15 mouse cellular contexts compared by ENCODE assay signal in the genomic region with DNA sequence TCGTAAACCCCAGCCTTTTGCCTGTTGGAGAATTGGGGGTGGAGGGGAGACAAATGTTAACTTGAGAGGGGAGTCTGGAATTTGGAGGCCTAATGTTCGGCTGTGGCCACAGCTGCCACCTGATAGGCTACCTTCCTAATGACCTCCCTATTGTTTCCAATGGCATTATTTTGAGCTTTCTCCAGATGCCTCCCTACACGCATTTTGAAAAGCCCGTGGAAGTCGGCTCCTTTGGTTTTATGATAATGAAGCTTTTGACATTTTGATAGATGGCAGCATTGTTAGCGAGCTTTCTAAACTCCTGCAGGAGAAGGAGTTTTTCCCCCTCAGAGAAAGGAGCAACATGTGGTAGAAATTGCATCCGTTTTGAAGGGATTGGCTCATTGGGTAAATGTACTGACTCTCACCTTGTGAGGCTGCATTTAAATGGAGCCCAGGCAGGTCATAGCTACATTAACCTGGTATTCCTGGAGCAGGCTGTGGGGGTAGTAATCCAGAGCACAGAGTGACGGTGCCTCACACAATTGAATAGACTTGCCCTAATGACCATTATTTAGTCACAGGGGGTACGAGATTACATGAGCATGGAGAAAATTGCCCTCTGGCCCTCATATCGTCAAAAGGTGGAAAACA.
DNase-seq lines count a peak whose midpoint lies in the region; ATAC-seq and TF ChIP-seq lines count a peak whose summit lies in the region.
"Had no signal": no experiment of that assay in that cellular context is flagged by ENCODE, and none has a peak within 500 bp of the region (broad histone marks: within the 10 kb centered on the region; RNA-seq: fewer than 3 reads in every experiment).

No protein-coding gene starts in this region.

- H3K9me3 ChIP-seq in midbrain, postnatal 0 days (ENCODE audit: low read length) = no peaks in the 10 kb centered on the region
- no peaks in the 10 kb centered on the region for H3K9me3 ChIP-seq in midbrain, embryonic 15.5 days
- H3K9me3 ChIP-seq in forebrain, embryonic 14.5 days (replicated peaks; ENCODE audit: control insufficient read depth, low read length) = no peaks in the 10 kb centered on the region
- H3K9me3 ChIP-seq: embryonic facial prominence, embryonic 10.5 days; neural tube, embryonic 13.5 days had no signal

- TF ChIP-seq CTCF in midbrain, postnatal 0 days (IDR thresholded peaks at IDR 0.05) = no peak
- TF ChIP-seq CTCF in kidney, adult 2 months (conservative IDR thresholded peaks at IDR 0.05; ENCODE audit: insufficient read depth, insufficient read length, low read depth, low read length) = no peak

- H3K27me3 ChIP-seq in midbrain, postnatal 0 days (ENCODE audit: insufficient read depth, low read length) = no peaks in the 10 kb centered on the region
- H3K27me3 ChIP-seq in midbrain, embryonic 15.5 days (replicated peaks) = no peaks in the 10 kb centered on the region
- no peaks in the 10 kb centered on the region for H3K27me3 ChIP-seq in forebrain, embryonic 14.5 days (replicated peaks; ENCODE audit: control insufficient read depth, insufficient read depth, low read length)
- no peaks in the 10 kb centered on the region for H3K27me3 ChIP-seq in kidney, adult 2 months (replicated peaks; ENCODE audit: control insufficient read depth, insufficient read depth, low read length)
- H3K27me3 ChIP-seq: CH12.LX had no signal

- no peak overlapping the region for H3K27ac ChIP-seq in midbrain, postnatal 0 days (ENCODE audit: low read depth, low read length)
- H3K27ac ChIP-seq in midbrain, embryonic 15.5 days = no peak overlapping the region
- no peak overlapping the region for H3K27ac ChIP-seq in forebrain, embryonic 14.5 days (ENCODE audit: low read depth, low read length)
- peak overlapping the region; percentile 59 for H3K27ac ChIP-seq in kidney, adult 2 months (ENCODE audit: insufficient read depth, low read depth, low read length)
- H3K27ac ChIP-seq: embryonic facial prominence, embryonic 10.5 days; neural tube, embryonic 13.5 days had no signal

- WGBS in midbrain, postnatal 0 days = 22% methylated on average over 10 of the region's 10 CpGs
- WGBS in midbrain, embryonic 15.5 days = 16% methylated on average over 10 of the region's 10 CpGs
- 6% methylated on average over 10 of the region's 10 CpGs for WGBS in forebrain, embryonic 14.5 days
- WGBS in kidney, adult 2 months = 21% methylated on average over 10 of the region's 10 CpGs

- H3K9ac ChIP-seq in midbrain, postnatal 0 days (replicated peaks; ENCODE audit: low read length, poor library complexity, severe bottlenecking) = no peak overlapping the region
- no peak overlapping the region for H3K9ac ChIP-seq in midbrain, embryonic 15.5 days
- H3K9ac ChIP-seq in forebrain, embryonic 14.5 days (ENCODE audit: low read length) = no peak overlapping the region
- H3K9ac ChIP-seq: liver, postnatal 0 days; neural tube, embryonic 13.5 days had no signal

- no peaks in the 10 kb centered on the region for H3K36me3 ChIP-seq in midbrain, postnatal 0 days (ENCODE audit: insufficient read depth, low read length)
- H3K36me3 ChIP-seq in midbrain, embryonic 15.5 days (replicated peaks) = no peaks in the 10 kb centered on the region
- no peaks in the 10 kb centered on the region for H3K36me3 ChIP-seq in forebrain, embryonic 14.5 days (ENCODE audit: control insufficient read depth, insufficient read depth, low read length)
- no peaks in the 10 kb centered on the region for H3K36me3 ChIP-seq in kidney, adult 2 months (ENCODE audit: control insufficient read depth, insufficient read depth, low read length)
- H3K36me3 ChIP-seq: embryonic facial prominence, embryonic 10.5 days; neural tube, embryonic 13.5 days had no signal

- peak; percentile 6 for DNase-seq in midbrain, postnatal 0 days (ENCODE audit: low spot score)
- DNase-seq in forebrain, embryonic 14.5 days (ENCODE audit: low spot score) = peak; percentile 19
- DNase-seq in kidney, adult 2 months = peak; percentile 51
- no peak for DNase-seq in layer of hippocampus, adult 8-10 months (ENCODE audit: low spot score in 2 of 2)
- DNase-seq in frontal cortex, postnatal 36 days (ENCODE audit: low spot score in 2 of 2) = no peak
- DNase-seq in cerebellum, postnatal 36 days = no peak
- DNase-seq: adrenal gland, postnatal 25 days; cerebellum, adult 11 months; gastrocnemius, postnatal 36 days; liver, postnatal 0 days; right cerebral cortex, adult 18-20 months had no signal

- no peaks in the 10 kb centered on the region for H3K4me1 ChIP-seq in midbrain, postnatal 0 days (ENCODE audit: insufficient read depth, low read length)
- H3K4me1 ChIP-seq in midbrain, embryonic 15.5 days = peaks cover 5% of the 10 kb centered on the region; the same call in 1 of the 2 replicates
- peaks cover 17% of the 10 kb centered on the region for H3K4me1 ChIP-seq in forebrain, embryonic 14.5 days (ENCODE audit: control insufficient read depth, insufficient read depth, low read length)
- peaks cover 4% of the 10 kb centered on the region; the same call in 1 of the 2 replicates for H3K4me1 ChIP-seq in kidney, adult 2 months (ENCODE audit: control insufficient read depth, insufficient read depth, low read length)

- H3K4me3 ChIP-seq in midbrain, postnatal 0 days (ENCODE audit: low read depth, low read length) = no peak overlapping the region
- H3K4me3 ChIP-seq in midbrain, embryonic 15.5 days = no peak overlapping the region
- H3K4me3 ChIP-seq in forebrain, embryonic 14.5 days (ENCODE audit: low read depth, low read length) = no peak overlapping the region
- H3K4me3 ChIP-seq in kidney, adult 2 months (ENCODE audit: insufficient read depth, low read depth, low read length) = no peak overlapping the region
- H3K4me3 ChIP-seq: embryonic facial prominence, embryonic 10.5 days; neural tube, embryonic 13.5 days had no signal

- no peak for ATAC-seq in midbrain, postnatal 0 days (ENCODE audit: low FRiP score)
- ATAC-seq in midbrain, embryonic 15.5 days (replicated peaks) = no peak
- peak; percentile 50 for ATAC-seq in forebrain, embryonic 14.5 days
- ATAC-seq: liver, postnatal 0 days had no signal

- H3K4me2 ChIP-seq in midbrain, postnatal 0 days (ENCODE audit: low read depth, low read length, poor library complexity, severe bottlenecking) = no peak overlapping the region
- H3K4me2 ChIP-seq in midbrain, embryonic 15.5 days = no peak overlapping the region
- no peak overlapping the region for H3K4me2 ChIP-seq in forebrain, embryonic 14.5 days (ENCODE audit: low read length)
- H3K4me2 ChIP-seq: neural tube, embryonic 13.5 days had no signal

- no peak for TF ChIP-seq POLR2A in kidney, adult 2 months (IDR thresholded peaks at IDR 0.05; ENCODE audit: low read depth, low read length)

Comparison
In these comparisons a context has a peak if more than half of its experiments do, and no peak if none do; other contexts are left out.
1. DNase-seq: peak in midbrain, postnatal 0 days (single experiment), forebrain, embryonic 14.5 days (single experiment) and kidney, adult 2 months (single experiment); none in layer of hippocampus, adult 8-10 months (0 of 2), frontal cortex, postnatal 36 days (0 of 2) and cerebellum, postnatal 36 days (0 of 2).